Mouse (Mus musculus) small intestine, adult 2 months (tissue): ENCODE measurements around the gene 2210017I01Rik. TPM values are rescaled to one million over a fixed set of nuclear protein-coding genes. Genes with fewer than 3 reads are reported as not detected.

ENCODE experiments used
- H3K27ac ChIP-seq: fragments of 200-500 bp; 2 replicates; pipeline ENCODE4 v1.5.1; 2012; ENCODE audit warnings: low read depth, low read length, control low read depth, inconsistent platforms; ENCODE audit not compliant: insufficient read depth
- H3K27me3 ChIP-seq: fragments of 200-500 bp; 2 replicates; pipeline ENCODE4 v1.6.1; 2012; ENCODE audit warnings: mild to moderate bottlenecking, moderate library complexity, low read length, inconsistent platforms; ENCODE audit not compliant: control insufficient read depth, insufficient read depth
- H3K36me3 ChIP-seq: fragments of 200-500 bp; 2 replicates; pipeline ENCODE4 v1.6.1; 2012; ENCODE audit warnings: mild to moderate bottlenecking, low read length, control low read depth, inconsistent platforms; ENCODE audit not compliant: control insufficient read depth, insufficient read depth
- H3K4me1 ChIP-seq: fragments of 200-500 bp; 2 replicates; pipeline ENCODE4 v1.6.1; 2012; ENCODE audit warnings: low read length, inconsistent platforms, mixed read lengths; ENCODE audit not compliant: control insufficient read depth, insufficient read depth, insufficient read length
- H3K4me3 ChIP-seq: fragments of 200-500 bp; 2 replicates; pipeline ENCODE4 v1.5.1; 2012; ENCODE audit warnings: low read depth, mild to moderate bottlenecking, control low read depth, inconsistent platforms, low read length, moderate library complexity
- CTCF ChIP-seq: fragments of 200-500 bp; IDR thresholded peaks from 2 replicates; pipeline ENCODE4 v1.5.1; 2012; ENCODE audit warnings: low read depth, mild to moderate bottlenecking, control low read depth, inconsistent platforms, low read length, moderate library complexity, mixed read lengths; ENCODE audit not compliant: insufficient replicate concordance, insufficient read length; ENCODE audit errors: extremely low read depth
- POLR2A ChIP-seq: fragments of 200-500 bp; IDR thresholded peaks from 2 replicates; pipeline ENCODE4 v1.6.1; 2012; ENCODE audit warnings: low read depth, mild to moderate bottlenecking, control low read depth, inconsistent platforms, low read length, moderate library complexity
- WGBS: fragments of 180-500 bp; shearing (Covaris S2); methylation state at CpG from one replicate; pipeline ENCODE4 v1.1.7; 2018; 5-methylcytosine and 5-hydroxymethylcytosine counted together
- polyA plus RNA-seq: library from polyadenylated mRNA; depleted of rRNA; stranded (reverse); fragments of >200 nt; gene quantifications from 2 replicates; pipeline ENCODE4 v1.2.3, GENCODE M21; 2012

The 2210017I01Rik gene
- polyA plus RNA-seq, 1 experiment = not detected

DNA sequence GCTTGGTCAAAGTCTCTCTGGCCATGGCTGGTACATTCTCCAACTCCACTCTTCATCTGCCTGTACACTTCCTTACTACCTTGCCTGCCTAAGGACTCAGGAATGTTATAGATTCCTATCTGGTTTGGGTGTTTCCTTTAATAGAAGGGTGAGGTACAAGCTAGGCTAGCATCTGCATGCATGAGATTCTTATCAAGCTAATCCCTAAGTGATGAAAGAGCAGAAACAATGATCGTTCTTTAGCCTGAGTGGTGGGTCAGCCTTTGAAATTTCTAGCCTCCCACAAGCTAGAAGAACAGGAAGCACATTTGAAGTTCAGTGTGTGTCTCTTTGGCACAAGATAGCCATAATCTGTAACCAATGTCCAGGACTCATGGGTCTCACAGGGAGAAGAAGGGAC is 2.5 kb upstream of the 2210017I01Rik start:
- Histone ChIP-seq H3K36me3 (no peaks in the 10 kb centered on the region), H3K27ac (no peak overlapping the region), H3K27me3 (no peaks in the 10 kb centered on the region), H3K4me1 (no peaks in the 10 kb centered on the region), H3K4me3 (no peak overlapping the region)
- TF ChIP-seq POLR2A (no peak), CTCF (no peak)
- 38% methylated on average over 1 of the region's 1 CpGs for WGBS

GRCm38 (mm10) chr3:92602169-92602568 is 5.1 kb downstream of the 2210017I01Rik start:
- H3K27me3 ChIP-seq = no peaks in the 10 kb centered on the region
- H3K4me1 ChIP-seq = no peaks in the 10 kb centered on the region
- 41% methylated on average over 1 of the region's 1 CpGs for WGBS
- no peak overlapping the region for H3K27ac ChIP-seq
- TF ChIP-seq CTCF (no peak), POLR2A (no peak)
- no peaks in the 10 kb centered on the region for H3K36me3 ChIP-seq
- H3K4me3 ChIP-seq = no peak overlapping the region

DNA sequence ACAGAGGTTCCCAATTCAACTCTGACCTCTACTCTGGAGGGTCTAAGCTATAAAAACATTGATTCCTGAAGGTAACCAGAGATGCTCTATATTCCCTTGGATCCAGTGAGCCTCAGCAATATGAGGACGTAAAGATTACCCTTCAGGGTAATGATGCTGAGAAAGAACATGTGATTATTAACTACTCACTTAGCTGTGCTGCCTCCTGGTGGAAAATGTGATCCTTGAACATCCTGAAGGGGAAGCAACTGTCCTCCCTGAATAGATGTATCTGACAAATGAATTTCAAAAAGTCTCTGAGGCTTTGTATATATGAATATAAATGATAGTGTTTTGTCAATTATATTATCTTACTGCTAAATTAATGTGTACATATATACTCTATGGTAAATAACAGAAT is 6.8 kb downstream of the 2210017I01Rik start:
- Histone ChIP-seq H3K4me3 (no peak overlapping the region), H3K4me1 (no peaks in the 10 kb centered on the region), H3K27ac (no peak overlapping the region), H3K36me3 (no peaks in the 10 kb centered on the region), H3K27me3 (no peaks in the 10 kb centered on the region)
- TF ChIP-seq POLR2A (no peak), CTCF (no peak)
- WGBS = 32% methylated on average over 1 of the region's 1 CpGs

DNA sequence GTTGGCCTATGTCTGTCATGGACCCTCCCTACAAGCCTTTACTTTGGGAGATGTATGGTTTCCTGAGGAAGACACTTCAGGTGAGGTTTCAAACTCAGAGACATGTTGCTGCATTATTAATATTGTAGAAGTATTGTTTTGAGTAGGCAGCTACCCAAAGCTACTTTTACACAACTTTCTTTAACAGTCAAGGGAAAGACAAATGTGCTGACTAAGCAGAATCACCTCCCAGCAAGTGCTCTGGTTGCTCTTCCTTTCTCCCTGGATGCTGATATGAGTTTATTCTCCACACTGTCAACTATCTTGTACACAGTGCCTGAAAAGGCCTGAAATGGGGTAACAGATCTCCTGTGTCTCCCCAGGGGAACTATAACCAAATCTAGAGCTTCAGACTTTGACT is 7.3 kb downstream of the 2210017I01Rik start:
- no peaks in the 10 kb centered on the region for H3K36me3 ChIP-seq
- H3K27ac ChIP-seq = no peak overlapping the region
- TF ChIP-seq POLR2A = no peak
- no peak for TF ChIP-seq CTCF
- H3K4me1 ChIP-seq = no peaks in the 10 kb centered on the region
- H3K4me3 ChIP-seq = no peak overlapping the region
- H3K27me3 ChIP-seq = no peaks in the 10 kb centered on the region

GRCm38 (mm10) chr3:92598429-92598828 is 8.9 kb downstream of the 2210017I01Rik start:
- Histone ChIP-seq H3K36me3 (no peaks in the 10 kb centered on the region), H3K27ac (no peak overlapping the region), H3K4me1 (no peaks in the 10 kb centered on the region), H3K4me3 (no peak overlapping the region), H3K27me3 (no peaks in the 10 kb centered on the region)
- no peak for TF ChIP-seq POLR2A
- no peak for TF ChIP-seq CTCF
- 66% methylated on average over 2 of the region's 2 CpGs for WGBS

- Histone ChIP-seq H3K4me1 (no peaks in the 10 kb centered on the region), H3K4me3 (no peak within 1 kb of the TSS), H3K27me3 (no peaks in the 10 kb centered on the region), H3K27ac (no peak within 1 kb of the TSS), H3K36me3 (no peaks in the 10 kb centered on the region)
- 56% methylated on average over 1 of the region's 1 CpGs for WGBS
- TF ChIP-seq CTCF (no peak), POLR2A (no peak)
These were observed 18.4 kb downstream of the 2210017I01Rik start, which contains the start of gene Smcp for GRCm38 (mm10) chr3:92588858-92589257. Gene Smcp (minus strand): TSS chr3:92588997.

GRCm38 (mm10) chr3:92587190-92587589 is 20.1 kb downstream of the 2210017I01Rik start:
- WGBS = 46% methylated on average over 3 of the region's 3 CpGs
- no peak overlapping the region for H3K27ac ChIP-seq
- H3K4me3 ChIP-seq = no peak overlapping the region
- H3K36me3 ChIP-seq = no peaks in the 10 kb centered on the region
- no peaks in the 10 kb centered on the region for H3K4me1 ChIP-seq
- TF ChIP-seq CTCF = no peak
- TF ChIP-seq POLR2A = no peak
- H3K27me3 ChIP-seq = no peaks in the 10 kb centered on the region

- Histone ChIP-seq H3K27ac (no peak overlapping the region), H3K4me3 (no peak overlapping the region), H3K4me1 (no peaks in the 10 kb centered on the region), H3K27me3 (no peaks in the 10 kb centered on the region), H3K36me3 (no peaks in the 10 kb centered on the region)
- 56% methylated on average over 1 of the region's 1 CpGs for WGBS
- TF ChIP-seq CTCF = no peak
- no peak for TF ChIP-seq POLR2A
These were observed 22.2 kb downstream of the 2210017I01Rik start for GRCm38 (mm10) chr3:92585055-92585454.
